Mouse (Mus musculus) thymus, postnatal 36 days (tissue): ENCODE data around the gene Ift122.
A peak's percentile ranks its signal among the peaks of the same experiment; 100 is the strongest.

ENCODE experiments used
- DNase-seq, 2 experiments: peaks; one replicate each; pipeline ENCODE4 v3.0.0; 2022; ENCODE audit warnings: mixed read lengths in 2 of 2

The Ift122 gene

DNA sequence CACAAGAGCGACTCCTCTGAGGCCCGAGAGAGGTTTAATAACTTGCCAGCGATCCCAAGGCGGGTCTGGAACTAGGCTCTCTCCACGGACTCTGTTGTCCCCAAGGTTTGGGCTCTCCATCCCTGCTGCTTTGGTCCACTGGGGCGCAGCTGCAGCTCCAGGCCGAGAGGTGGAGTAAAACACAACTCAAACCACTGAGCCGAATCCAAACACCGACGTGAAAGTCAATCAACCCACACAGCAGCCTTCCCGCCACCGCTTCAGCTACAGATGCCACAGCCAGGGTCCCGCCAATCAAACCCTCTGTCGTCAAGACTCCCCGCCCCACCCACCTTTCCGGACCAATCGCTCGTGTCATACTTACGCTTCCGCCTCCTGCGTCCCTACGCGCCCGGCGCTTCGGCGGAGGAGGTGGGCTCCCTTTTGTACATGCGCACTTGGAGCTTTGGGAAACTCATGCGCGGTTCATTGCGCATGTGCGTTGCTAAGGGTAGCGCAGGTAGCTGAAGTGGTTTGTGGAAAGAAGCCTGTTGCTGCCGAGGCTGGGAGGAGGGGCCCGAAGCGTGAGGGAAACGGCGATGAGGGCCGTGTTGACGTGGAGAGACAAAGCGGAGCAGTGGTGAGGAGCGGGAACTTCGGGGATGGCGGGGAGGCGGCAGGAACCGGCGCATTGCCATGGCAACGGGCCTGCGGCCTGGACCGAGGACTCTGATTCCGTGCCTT is at the start of gene Ift122, which contains the start of gene Mbd4:
Gene Ift122, plus strand, starts transcription at position 380 of the 723 bp plus-strand sequence.
Gene Mbd4, minus strand, starts transcription at position 281 of the 723 bp plus-strand sequence.
- DNase-seq, result peak; percentile 97 to 99

DNA sequence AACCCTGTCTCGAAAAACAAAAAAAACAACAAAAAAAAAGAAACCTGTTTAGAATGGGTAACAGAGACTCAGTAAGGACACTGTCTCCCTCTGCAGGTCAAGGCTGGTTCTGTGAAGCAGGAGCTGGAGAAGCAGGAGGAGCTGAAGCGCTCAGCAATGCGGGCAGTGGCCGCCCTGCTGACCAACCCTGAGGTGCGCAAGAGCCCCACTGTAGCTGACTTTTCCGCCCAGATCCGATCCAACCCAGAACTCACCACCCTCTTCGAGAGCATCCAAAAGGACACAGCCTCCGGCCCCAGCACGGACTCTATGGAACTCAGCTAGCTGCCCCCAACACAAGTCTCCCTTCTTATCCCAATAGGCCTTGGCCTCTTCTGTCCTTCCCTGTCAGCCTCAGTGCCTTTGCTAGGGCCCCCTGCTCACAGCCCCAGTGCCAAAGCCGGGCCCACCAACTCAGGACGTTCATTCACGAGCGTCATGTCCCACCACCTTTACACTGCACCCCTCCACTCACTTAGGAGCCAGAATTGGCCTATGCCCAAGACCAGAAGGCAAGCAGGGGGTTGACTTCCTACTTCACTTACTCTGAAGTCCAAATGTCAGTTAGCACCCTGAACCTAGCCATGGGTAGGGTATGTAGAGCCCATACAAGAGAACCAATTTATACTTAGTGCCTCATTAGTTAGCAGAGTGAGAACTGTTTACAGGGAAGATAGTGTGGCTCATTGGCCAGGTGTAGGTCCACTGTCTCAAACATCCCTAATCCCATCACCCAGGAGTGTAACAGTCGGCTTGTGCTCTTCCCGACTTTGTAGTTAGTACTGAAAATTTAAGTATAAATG is 49.5 kb upstream of the Ift122 start:
- DNase-seq, result peak; percentile 56 to 57

DNA sequence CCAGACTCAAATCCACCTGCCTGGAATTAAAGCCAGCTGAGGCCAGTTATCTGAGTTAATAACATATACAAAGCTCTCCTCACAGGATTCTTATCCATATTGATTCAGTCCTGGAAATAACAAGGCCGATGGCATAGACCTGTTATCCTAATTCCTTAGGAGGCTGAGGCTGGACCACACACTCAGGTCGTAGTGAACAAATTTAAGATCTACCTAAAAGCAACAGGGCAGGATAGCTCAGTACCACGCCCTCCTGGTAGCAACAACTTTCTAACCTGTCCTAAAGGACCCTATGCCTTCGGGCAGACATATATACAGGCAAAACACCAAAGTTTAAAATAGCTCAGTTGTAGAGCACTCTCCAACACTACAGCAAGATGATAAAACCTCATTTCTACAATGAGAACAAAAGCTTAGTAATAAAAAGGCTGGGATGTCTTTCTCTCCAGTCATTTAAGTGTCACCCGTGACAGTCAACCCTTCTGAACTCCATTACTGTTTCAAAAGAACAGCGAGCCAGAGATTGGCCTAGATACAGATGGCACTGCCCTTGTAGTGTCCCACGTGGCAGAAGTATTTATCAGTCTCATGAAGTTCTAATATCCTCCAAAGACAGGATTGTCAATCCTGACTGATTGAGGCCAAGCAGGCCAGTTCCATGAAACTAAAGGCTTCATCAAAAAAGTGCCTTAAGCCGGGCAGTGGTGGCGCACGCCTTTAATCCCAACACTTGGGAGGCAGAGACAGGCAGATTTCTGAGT is 48.7 kb upstream of the Ift122 start:
- no peak for DNase-seq

DNA sequence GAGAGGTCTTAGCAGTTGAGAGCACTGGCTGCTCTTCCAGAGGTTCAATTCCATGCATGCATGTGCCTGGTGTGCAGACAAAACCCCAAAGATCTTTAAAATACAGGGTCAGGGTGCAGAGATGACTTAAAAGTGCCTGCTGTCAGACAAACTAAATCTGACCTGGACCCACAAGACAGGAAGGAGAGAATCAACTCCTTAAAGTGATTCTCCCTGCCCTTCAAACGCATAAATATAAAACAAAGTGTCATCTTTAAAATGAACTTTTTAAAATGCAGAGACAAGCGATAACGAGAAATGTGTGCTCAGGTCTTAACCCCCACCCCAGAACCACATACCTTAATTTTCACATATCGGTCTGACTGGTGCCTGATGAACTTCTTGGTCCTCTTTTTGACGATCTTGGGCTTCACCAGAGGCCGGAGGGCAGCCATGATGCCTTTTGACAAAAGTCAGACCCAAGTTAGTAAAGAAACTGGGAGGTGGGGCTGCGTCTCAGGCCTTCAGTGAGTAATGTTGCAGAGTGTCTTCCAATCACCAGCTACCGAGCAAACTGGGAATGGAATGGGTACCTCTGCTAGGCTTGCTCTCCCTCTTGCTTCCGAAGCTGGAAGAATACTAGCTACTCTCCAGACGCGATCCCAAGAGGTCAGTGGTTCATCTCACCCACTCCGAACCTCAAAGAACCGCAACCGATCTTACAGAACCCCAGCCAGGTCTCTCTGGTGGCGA is 45.6 kb upstream of the Ift122 start:
- DNase-seq, result no peak

DNA sequence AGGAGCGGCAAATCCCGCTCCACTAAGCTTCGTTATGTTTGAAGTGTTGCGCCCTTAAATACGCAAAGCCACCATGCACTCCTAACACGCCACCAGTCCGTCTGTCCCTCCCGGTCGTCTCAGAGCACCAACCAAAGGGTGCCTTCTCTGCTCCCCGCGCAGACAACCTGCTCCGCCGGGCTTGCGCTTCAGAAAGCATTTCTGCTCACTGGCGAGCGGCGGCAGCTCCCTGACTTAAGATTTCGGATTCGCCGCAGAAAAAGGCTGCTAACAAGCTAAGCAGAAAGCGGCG is 45.1 kb upstream of the Ift122 start:
- no peak for DNase-seq

DNA sequence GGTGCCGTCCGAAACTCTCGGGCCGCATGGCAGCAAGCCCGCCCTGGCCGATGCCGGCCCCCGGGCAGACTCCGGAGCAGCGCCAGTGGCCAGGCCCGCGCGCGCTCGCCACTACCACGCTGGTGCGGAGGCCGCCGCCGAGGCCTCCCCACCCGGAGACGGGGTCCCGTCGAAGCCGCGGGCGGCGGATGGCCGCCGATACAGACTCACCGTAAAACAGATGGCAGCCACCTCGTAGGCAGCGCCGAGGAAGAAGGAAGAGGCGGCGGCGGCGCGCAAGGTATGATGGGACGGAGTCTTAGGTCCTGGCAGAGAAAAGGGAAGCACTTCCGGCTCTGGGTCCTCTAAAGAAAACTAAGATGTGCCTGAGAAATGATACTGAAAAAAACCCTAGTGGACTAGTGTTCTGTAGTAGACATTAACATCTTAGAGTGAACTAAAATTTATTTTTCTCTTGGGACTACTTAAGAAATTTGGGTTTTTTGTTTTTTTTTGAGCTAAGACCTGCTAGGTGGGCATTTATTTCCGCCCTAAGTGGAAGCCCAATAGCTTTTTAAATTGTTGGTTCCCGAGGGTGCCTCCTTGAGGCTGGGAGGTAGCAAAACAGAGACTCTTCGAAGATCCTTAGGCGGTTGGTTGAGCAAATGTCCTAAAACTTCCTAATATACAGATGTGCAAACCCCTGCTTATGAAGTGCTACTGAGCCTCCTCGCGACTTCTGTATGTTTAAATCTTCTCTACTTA is 44.6 kb upstream of the Ift122 start, which contains the start of gene Rpl32:
Gene Rpl32, minus strand, starts transcription at position 260 of the 744 bp plus-strand sequence.
- DNase-seq, result peak; percentile 84 to 85

DNA sequence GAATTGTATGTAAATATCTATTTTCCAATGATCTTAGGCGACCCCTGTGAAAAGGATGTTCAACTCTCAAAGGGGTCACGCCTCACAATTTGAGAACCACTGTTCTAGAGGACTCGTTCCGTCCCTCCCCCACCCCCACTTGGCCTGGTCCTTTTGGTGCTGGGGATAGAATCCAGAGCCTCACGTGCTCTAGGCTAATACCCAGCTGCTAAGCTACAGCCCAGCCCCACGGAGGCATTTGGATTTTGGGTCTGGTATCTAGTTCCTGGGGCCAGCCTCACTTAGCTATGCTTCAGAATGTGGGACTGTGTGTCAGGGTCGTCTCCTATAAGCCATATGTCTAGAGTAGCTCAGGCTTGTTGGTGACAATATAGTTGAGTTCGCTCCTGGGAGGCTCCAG is 41.7 kb upstream of the Ift122 start:
- DNase-seq, result no peak

DNA sequence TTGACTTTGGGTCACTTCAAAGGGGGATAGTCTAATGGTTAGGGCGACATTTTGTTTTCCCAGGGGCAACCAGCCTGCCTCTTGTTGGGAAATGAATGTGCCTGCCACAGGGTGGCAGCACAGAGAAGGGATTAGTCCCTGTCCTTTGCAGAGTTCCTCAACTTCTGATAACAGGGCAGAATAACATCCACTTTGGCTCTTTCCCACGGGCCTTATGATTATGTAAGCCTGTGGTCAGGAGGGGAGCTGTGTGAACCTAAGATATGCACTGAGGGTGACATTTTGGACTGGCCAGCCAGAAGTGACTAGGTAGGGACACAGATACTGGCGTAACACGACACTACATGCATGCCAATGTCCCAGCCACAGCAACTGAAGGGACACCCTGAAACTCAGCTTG is 39.2 kb upstream of the Ift122 start:
- DNase-seq, result peak; percentile 52 to 53

DNA sequence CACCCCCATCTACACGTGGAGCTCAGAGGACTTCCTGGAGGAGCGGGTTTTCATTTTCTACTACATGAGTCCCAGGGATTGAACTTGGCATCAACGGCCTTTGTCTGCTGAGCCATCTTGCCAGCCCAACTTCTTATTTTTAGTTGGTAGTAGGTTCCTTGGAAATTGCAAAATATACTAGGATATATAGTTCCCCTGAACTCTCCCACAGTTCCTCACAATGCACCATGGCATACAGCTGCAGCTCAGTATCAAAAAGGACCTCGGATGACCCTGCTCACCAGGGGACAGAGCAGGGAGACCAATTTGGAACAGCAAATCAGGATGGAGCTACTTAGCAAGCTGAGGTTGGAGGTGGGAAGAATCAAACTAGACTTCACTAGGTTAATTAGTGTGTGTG is 38.2 kb upstream of the Ift122 start:
- DNase-seq, result no peak

DNA sequence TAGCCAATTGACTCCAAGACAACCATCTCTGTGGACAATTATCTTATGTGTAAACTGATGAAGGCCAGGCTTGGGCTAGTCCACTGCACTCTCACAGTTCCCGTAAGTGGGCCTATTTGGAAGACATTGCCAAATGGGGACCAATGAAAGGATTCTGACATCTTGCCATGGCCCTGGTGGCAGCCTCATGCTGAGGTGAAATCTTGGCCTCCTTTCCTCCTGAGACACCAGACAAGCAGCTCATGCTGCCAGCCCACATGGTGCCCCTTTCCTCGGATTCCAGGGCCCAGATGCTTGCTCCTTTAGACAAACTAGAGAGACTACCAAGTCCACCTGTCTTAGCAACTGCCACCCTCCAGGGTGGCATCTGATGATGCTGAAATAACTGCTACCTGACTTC is 35.1 kb upstream of the Ift122 start:
- DNase-seq, result no peak

DNA sequence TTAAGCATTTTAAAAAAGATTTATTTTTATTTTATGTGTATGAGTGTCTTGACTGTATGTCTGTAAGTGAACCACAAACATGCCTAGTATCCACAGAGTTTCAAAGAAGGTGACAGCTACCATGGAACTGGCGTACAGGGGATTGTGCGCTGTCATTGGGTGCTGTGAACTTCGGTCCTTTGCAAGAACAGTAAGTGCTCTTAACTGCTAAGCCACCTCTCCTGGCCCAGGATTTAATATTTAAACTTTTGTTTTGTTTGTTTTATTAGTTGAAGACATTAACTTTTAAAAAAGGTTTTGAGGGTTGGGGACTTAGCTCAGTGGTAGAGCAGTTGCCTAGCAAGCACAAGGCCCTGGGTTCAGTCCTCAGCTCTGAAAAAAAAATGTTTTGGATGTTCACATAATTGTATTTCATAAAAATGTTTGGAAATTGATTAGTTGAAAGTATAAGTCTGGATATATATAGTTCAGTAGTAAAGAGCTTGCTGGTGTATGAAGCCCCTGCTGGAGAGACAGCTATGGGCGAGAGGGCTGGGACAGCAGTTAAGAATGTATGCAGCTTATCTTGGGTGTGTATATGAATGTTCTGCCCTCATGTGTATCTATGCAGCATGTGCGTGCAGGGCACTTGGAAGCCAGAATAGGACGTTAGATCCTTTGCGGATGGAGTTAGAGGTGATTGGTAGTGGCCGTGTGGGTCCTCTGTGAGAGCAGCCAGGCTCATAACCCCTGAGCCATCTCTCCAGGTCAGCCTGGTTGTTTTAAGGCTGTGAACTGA is 31.9 kb upstream of the Ift122 start:
- DNase-seq, result no peak

DNA sequence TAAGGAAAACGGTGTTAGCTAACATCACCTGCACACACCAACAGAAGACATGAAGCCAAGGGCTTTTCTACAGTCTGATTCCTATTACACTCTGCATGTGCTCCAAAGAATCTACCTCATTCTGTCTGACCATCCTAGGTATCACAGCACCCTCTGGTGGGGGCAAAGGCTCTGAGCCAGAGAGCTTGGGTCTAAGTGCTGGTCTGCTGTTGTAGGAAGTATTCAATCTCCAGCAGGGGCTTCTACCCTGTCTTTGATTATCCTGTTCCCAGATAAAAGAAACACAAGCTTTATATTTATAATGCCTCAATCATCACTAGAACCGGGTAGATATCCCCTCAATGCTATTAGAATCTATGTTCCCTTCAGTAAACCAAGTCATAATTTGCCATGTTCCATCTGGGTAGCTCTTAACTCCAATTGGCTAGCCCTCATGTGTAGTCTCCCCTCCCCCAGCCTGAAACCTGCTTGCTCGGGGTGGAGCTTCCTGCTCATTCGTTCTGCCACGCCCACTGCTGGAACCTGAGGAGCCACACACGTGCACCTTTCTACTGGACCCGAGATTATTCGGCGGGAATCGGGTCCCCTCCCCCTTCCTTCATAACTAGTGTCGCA is 29.3 kb upstream of the Ift122 start:
- DNase-seq, result peak; percentile 76

DNA sequence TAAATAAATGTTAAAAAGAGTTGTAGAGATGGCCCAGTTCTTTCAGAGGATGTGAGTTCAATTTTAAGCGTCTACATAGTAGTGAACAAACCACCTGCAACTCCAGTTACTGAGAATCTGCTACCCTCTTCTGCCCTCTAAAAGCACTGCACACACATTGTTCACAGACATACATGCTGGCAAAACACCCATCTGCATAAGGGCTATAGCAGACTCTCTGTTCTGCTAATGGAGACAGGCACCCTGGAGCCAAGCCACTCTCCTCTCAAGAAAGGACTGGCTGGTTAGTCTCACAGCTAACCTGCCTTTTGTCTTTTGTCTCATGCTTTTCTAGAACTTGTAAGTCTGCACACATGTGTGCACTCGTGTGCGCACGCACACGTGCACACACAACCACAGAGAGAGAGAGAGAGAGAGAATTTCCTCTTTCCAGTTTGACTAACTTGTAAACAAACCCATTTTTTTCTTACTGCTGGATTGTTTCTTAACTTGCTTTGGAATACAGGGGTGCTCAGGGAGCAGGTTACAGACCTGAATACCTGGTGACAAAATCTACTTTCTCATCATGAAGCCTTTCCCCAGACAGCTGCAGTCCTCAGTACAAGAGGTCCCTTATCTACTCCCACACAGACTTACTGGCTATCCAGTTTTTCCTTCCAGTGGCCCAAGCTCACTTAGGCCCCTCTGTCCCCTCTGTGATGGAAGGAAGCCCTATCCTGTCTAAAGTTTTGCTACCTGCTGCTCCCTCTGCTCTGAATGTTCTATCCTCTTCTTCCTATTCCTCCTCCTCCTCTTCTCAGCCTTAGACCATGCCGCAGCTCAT is 22.3 kb upstream of the Ift122 start:
- DNase-seq, result no peak

DNA sequence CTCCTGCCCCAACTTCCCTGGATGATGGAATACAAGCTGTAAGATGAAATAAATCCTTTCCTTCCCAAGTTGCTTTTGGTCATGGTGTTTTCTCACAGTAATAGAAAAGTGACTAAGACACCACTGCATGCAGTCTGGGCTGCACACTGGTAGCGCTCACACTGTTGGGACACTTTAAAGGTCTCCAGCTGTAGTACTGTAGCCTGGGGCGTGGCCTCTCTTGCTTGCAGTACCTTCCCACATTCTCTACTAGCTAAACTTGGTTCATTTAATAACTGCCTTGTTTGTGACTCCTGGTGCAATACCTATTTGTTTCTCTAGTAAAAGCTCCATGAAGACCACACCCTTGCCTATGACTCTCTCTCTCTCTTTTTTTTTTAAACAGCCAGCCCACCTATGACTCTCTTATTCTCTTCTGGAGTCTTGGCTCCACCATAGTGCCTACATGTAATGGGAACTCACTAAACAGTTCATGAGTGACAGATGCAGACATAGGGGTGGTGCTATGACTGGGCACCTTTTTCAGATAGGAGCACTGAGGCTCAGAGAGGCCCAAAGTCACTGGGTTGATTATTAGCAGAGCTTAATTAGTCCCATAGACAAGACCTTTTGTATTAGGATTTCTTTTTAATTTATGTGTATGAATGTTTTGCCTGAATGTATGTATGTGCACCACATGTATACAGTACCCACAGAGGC is 21.0 kb upstream of the Ift122 start:
- no peak for DNase-seq

DNA sequence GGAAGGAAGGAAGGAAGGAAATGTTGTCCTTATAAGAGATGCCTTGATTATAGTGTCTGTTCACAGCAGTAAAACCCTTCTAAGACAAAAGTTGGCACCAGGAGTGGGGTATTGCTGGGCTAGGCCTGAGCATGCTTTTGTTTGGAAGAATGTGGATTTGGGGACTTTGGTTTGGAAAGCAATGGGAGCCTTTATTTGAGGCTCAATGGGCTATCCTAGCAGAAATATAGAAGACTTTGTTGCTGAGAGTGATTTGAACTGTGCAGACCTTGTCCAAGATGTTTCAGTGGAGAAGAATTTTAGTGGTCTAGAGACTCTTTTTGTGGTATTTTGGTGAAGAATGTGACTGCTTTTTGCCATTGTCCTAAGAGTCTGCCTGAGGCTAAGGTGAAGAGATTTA is 19.4 kb upstream of the Ift122 start:
- no peak for DNase-seq

DNA sequence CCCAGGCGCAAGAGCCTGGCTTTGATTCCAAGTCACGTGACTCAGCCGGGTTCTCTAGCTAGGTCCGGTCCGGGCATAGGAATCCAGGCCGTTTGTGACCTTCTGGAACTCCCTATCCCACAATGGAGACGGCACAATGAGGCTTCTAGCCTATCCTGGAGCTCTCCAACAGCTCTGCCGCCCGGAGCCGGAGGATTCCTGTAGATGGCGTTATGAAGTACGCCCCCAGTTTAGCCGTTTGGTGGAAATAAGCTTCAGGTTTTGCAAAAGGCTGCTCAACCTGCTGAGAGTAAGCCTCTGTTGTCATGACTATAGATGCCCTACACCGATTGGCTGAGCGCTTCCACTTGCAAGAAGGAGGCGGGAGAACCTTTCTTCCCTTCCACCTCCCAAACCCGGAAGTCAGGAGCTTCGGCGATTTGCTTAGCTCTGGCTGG is 15.1 kb upstream of the Ift122 start, which contains the start of gene Efcab12:
Gene Efcab12, minus strand, starts transcription at position 252 of the 437 bp plus-strand sequence.
- peak; percentile 65 to 76 for DNase-seq

DNA sequence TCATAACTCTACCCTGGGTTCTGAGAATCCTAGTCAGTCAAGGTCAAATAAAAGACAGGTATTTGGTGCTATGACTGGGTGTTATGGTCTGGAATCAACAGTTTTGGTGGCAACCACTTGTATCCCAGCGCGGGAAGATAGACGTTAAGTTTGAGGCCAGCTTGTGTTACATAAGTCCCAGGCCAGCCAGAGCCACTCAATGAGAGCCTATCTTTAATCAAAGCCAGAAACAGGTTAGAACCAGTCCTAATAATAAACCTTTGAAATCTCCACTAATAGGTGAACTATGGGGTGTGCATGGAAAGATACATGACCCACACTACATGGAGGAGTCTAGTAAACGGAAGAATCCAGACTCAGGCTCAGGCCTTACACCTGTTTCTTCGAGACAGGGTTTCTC is 14.5 kb upstream of the Ift122 start:
- no peak for DNase-seq

DNA sequence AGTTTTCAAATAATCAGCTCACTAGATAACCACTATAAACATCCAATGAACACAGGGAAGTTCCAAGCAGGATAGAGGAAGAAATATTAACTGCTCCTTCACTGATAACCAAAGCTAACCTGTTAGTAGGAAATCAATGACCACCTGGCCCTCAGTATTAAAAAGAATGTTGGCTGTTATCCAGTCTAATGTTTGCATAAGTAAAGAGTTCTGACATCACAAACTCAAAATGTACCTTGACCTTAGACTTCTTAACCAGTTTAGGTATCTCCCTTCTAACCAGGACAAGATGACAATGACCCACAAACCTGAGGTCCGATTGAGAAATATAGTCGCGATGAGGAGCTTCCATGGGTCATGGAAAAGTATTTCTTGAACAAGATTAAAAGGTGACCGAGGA is 8.3 kb upstream of the Ift122 start:
- DNase-seq, result no peak
